Mouse (Mus musculus): Measurements from ENCODE around the gene Trim17. TPM values are rescaled to one million over a fixed set of nuclear protein-coding genes. Genes with fewer than 3 reads are reported as not detected.
A peak's percentile ranks its signal among the peaks of the same experiment; 100 is the strongest.

The Trim17 gene
- total RNA-seq, 2 experiments from 2014 or later = 5.3 to 5.5 TPM

- no peak for DNase-seq (ENCODE audit: extremely low spot score in 1 of 2, low spot score in 1 of 2)
Measured at GRCm38 (mm10) chr11:58985299-58985917, 30.9 kb downstream of the Trim17 start.

DNA sequence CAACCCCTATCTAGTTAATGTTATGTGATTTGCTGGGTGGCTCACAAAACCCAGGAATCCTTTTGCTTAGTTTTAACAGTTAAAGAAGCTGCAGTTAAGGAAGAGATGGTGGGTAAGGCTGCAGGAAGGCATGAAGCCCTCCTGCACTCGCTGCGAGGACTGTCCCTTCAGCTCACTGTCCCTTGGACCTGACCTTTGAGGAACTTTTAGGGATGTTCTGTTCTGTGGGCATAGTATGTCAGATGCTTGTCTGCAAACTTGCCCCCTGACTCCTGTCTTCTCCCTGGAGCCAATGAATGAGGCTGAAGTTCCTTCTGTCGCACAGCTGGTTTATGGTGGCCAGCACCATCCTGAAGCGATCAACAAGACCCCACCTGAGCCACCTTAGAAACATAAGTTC, 34.7 kb downstream of the Trim17 start:
- no peak for DNase-seq (ENCODE audit: extremely low spot score in 1 of 2, low spot score in 1 of 2)

- no peak for DNase-seq (ENCODE audit: extremely low spot score in 1 of 2, low spot score in 1 of 2)
Measured at GRCm38 (mm10) chr11:58990141-58990540, 35.7 kb downstream of the Trim17 start.

- DNase-seq (ENCODE audit: extremely low spot score in 1 of 2, low spot score in 1 of 2) = no peak
Measured at GRCm38 (mm10) chr11:58990794-58991193, 36.3 kb downstream of the Trim17 start.

DNA sequence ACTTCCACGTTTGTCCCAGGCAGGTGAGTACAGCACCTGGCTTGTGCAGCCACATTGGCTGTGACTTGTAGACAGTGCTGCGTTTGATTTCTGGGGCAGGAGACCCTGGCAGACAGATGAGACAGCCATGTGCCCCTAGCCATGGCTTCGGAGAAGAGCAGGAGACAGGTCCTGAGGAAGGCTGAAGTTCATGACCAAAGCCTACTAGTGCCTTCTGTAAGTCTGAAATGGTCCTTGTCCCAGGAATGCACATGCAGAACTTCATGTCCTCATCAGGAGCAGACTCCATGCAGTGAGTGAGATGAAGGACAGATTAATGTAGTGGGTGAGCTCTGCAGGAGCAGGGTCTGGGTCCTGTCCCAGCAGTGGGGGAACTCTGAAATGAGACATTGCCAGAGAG, 37.4 kb downstream of the Trim17 start:
- DNase-seq (ENCODE audit: extremely low spot score in 1 of 2, low spot score in 1 of 2) = no peak

GRCm38 (mm10) chr11:58993091-58993670, 38.7 kb downstream of the Trim17 start:
- DNase-seq (ENCODE audit: extremely low spot score in 1 of 2, low spot score in 1 of 2) = no peak

DNA sequence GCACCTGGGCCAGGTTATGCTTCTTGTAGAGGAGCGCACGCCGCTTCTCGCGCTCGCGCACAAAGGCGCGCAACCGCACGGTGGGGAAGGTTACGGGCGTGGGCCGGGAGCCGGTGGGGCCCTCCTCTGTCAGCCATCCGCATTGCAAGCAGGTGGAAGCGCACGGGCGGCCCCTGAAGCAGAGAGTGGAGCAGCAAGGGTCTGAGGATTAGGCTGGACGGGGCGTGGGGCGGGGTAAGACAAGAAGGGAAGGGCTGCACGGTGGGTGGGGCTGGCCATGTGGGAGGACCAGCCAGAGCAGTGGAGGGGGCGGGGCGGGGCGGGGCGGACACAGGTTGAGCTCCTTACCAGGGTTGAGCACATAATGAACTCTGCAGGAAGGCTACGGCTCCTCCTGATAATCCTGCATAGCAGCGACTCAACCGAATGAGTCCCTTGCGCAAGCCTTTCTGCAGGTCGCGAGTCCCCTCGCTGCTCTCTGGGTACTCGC, 39.9 kb downstream of the Trim17 start:
- DNase-seq (ENCODE audit: extremely low spot score in 1 of 2, low spot score in 1 of 2) = no peak

DNA sequence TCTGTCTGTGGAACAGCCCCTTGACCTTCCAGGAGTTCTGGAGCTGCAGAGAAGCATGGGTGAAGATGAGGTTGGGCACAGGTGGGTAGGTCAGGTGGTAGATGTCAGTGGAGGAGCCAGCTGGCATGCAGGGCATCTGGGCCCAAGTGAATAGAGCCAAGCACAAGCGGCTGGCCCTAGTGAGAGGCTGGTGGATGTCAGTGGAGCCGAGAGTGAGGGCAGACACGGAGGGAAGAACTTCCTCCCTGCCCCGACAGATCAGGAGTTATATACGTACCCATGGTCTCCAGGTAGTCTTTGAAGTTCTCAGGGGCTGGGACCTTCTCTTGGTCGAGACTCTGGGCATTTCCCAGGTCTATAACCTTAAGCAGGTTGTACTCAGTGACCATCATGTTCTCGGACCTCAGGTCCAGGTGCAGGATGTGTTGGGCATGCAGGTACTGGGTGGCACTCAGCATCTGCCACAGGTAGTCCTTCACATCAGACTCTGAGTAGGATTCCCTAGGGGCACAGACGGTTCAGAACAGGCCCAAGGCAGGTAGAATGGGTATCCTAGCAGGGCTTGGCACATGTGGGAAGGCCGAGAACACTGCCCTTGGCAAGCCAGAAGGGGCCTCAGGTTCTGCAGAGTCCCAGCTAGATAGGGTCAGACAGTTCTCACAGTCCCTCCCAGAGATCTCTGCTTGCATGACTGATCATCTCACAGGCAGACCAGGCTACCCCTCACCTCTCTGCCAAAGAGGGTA, 40.7 kb downstream of the Trim17 start:
- DNase-seq (ENCODE audit: extremely low spot score in 1 of 2, low spot score in 1 of 2) = no peak

DNA sequence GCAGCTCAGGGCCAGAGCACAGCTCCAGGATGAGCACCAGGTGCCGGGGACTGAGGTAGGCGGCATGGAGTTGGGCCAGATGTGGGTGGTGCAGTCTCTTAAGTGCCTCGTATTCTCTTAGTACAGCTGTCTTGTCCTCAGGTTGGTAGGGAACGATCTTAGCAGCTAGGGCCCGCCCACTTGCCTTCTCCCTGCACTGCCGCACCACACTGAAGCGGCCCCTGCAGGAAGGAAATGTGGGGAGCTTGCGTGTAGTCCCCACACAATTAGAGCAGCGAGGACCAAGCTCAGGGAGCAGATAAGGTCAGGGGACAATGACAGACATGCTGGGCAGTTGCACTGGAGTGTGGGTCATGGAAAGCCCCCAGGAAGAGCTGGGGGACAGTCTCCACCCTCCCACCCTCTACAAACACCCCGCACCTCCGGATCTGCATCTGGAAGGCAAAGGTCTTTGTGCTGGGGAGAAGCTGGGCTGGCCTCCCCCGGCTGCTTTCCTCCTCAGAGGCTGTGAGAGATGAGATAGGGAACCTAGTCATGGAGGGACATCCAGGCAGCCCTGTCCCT, 41.4 kb downstream of the Trim17 start:
- DNase-seq (ENCODE audit: extremely low spot score in 1 of 2, low spot score in 1 of 2) = no peak

- DNase-seq (ENCODE audit: extremely low spot score in 1 of 2, low spot score in 1 of 2) = no peak
Measured at GRCm38 (mm10) chr11:58997541-58997940, 43.1 kb downstream of the Trim17 start.

- no peak for DNase-seq (ENCODE audit: extremely low spot score in 1 of 2, low spot score in 1 of 2)
Measured at GRCm38 (mm10) chr11:58999158-58999557, 44.7 kb downstream of the Trim17 start.

DNA sequence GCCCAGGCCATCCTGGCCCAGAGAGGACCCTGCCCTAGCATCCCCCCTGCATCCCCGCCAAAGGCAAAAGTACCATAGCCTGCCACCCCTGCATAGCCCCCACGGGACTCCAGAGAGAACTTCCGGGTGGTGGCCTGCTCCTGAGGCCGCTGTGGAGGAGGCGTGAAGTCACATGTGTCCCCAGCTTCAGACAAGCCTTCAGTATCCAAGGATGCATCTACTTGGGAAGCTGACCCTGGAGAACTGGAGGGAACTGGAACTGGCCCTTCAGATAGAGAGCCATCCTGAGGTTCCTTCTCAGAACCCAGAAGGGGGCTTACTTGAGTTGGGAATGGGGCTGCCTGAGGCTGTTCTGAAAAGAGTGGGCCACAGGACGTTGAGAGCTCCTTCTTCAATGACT, 45.3 kb downstream of the Trim17 start:
- DNase-seq (ENCODE audit: extremely low spot score in 1 of 2, low spot score in 1 of 2) = no peak

DNA sequence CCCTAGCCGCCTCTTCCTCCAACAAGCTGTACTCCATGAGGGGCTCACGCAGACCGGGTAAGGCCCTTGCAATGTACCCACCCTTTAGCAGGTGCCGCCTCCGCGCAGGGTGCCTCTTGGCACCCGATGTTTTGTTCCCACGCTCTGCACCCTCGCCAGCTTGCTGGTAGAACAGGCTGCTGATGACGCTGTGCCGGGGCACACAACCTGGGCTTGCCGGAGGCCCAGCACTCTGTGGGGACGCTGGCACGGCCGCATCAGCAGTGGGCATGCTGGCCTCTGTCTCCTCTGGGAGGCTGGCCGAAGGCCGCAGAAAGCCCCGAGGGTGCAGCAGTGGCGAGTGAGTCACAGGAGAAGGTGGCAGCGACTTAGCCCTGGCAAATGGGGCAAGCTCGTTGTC, 46.1 kb downstream of the Trim17 start:
- peak; percentile 43 to 52 for DNase-seq (ENCODE audit: extremely low spot score in 1 of 2, low spot score in 1 of 2)

DNA sequence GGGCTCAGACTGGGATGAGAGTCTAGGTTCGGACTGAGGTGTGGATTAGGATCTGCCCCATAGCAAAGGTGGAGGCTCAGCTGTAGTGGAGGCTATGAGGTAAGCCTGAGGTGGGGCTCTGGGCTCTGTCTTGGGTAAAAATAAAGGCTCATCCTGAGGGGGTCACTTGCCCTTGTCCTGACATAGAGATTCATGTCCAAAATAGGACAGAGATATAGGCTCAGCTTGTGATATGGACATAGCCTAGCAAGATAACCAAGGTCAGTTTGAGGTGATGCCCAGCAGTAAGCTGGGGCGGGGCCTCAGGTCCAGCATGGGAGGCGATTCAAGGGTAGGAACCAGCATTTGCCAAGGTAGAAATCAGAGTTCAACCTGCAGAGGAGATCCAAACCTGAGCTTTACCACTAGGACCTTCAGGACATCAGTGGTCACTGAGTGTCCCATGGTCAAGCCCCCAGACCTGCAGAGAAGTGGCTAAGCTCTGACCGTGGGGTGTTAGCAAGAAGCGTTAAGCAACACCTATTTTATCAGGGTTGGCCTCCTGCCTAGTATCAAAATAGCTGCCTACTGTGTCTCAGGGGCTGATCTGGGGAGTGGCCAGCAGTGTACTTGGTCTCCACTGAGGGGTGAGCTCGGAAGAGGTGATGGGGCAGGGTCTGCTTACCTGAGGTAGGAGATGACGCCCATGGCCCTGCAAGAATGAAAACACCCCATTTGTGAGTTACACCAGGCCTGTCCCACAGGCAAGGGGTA, 48.0 kb downstream of the Trim17 start:
- DNase-seq (ENCODE audit: extremely low spot score in 1 of 2, low spot score in 1 of 2) = no peak

- peak in 1 of 2 experiments; percentile 53 for DNase-seq (ENCODE audit: extremely low spot score in 1 of 2, low spot score in 1 of 2)
Measured at GRCm38 (mm10) chr11:59015052-59015451, 60.6 kb downstream of the Trim17 start.

Small RNA genes lying within 50 kb of the gene (microRNA-seq; reads per million reads assigned to microRNA genes)
- gene Gm44313 = 0 to 0.20 reads per million in 2 experiments

Other genes starting within 250 kb of the Trim17 start
- gene Olfr318, start 230.7 kb upstream of the Trim17 start, total RNA-seq (2021) = under 1 TPM in 1 of 2 experiments, not detected in 1; 0.09 TPM
- under 1 TPM; 0.10 to 0.33 TPM for gene Olfr317, start 215.5 kb upstream of the Trim17 start, total RNA-seq (2021)
- gene Olfr316, start 202.0 kb upstream of the Trim17 start, total RNA-seq (2021) = under 1 TPM; 0.31 to 0.34 TPM
- not detected for gene Olfr315, start 181.5 kb upstream of the Trim17 start, total RNA-seq (2021)
- not detected for gene Olfr314, start 171.7 kb upstream of the Trim17 start, total RNA-seq (2021)
- gene Fam183b, start 152.7 kb upstream of the Trim17 start, total RNA-seq (2021) = 1 to 10 TPM; 5.9 to 7.2 TPM
- gene Olfr313, start 139.7 kb upstream of the Trim17 start, total RNA-seq (2021) = not detected
- not detected for gene Olfr312, start 125.4 kb upstream of the Trim17 start, total RNA-seq (2021)
- gene Olfr311, start 115.4 kb upstream of the Trim17 start, total RNA-seq (2021) = not detected
- 10 to 100 TPM; 17.9 to 20.3 TPM for gene Gm12258, start 107.5 kb upstream of the Trim17 start, total RNA-seq (2021)
- 10 to 100 TPM in 1 of 2 experiments, 1 to 10 TPM in 1; 7.1 to 10.2 TPM for gene 2810021J22Rik, start 87.5 kb upstream of the Trim17 start, total RNA-seq (2021)
- 1 to 10 TPM; 9.2 to 9.3 TPM for gene Zfp39, start 50.5 kb upstream of the Trim17 start, total RNA-seq (2021)
- gene Btnl10, start 36.8 kb upstream of the Trim17 start, total RNA-seq (2021) = not detected
- 100 to 1,000 TPM; 505 to 581 TPM for gene Rnf187, start 15.8 kb upstream of the Trim17 start, total RNA-seq (2021)
- gene Hist3h2ba, start 5.8 kb upstream of the Trim17 start, total RNA-seq (2021) = 100 to 1,000 TPM in 1 of 2 experiments, 10 to 100 TPM in 1; 99.0 to 107 TPM
- 10 to 100 TPM; 66.0 to 73.9 TPM for gene Hist3h2a, start within 50 bp of the Trim17 start, total RNA-seq (2021)
- 10 to 100 TPM; 26.2 to 29.7 TPM for gene Trim11, start 23.4 kb downstream of the Trim17 start, total RNA-seq (2021)
- gene Obscn, start 181.7 kb downstream of the Trim17 start, total RNA-seq (2021) = 1 to 10 TPM; 1.5 to 2.2 TPM
- 1 to 10 TPM; 7.8 to 9.4 TPM for gene Iba57, start 209.1 kb downstream of the Trim17 start, total RNA-seq (2021)
- 10 to 100 TPM; 20.7 to 23.4 TPM for gene Gjc2, start 228.5 kb downstream of the Trim17 start, total RNA-seq (2021)
- 100 to 1,000 TPM; 138 to 146 TPM for gene Guk1, start 237.5 kb downstream of the Trim17 start, total RNA-seq (2021)
- gene Mrpl55, start 247.8 kb downstream of the Trim17 start, total RNA-seq (2021) = 10 to 100 TPM; 35.7 to 40.0 TPM